Mouse (Mus musculus) midbrain, embryonic 15.5 days (tissue): ENCODE results near the gene Lrrk1. TPM values are rescaled to one million over a fixed set of nuclear protein-coding genes. Genes with fewer than 3 reads are reported as not detected.
A peak's percentile ranks its signal among the peaks of the same experiment; 100 is the strongest.

Experiments used
- ATAC-seq: fragments of 200-750 bp; cut with Nextera tagmentation; replicated peaks from 2 replicates; pipeline ENCODE4 v1.8.0; 2017; ENCODE audit warnings: moderate TSS enrichment
- H3K27ac ChIP-seq: fragments of 300-500 bp; sonication (generic); 2 replicates; pipeline ENCODE4 v1.5.1; 2015; ENCODE audit warnings: mild to moderate bottlenecking, inconsistent platforms
- H3K27me3 ChIP-seq: fragments of 300-500 bp; sonication (generic); replicated peaks from 2 replicates; pipeline ENCODE4 v1.6.1; 2015; ENCODE audit warnings: inconsistent platforms
- H3K36me3 ChIP-seq: fragments of 300-500 bp; sonication (generic); replicated peaks from 2 replicates; pipeline ENCODE4 v1.6.1; 2015; ENCODE audit warnings: inconsistent platforms
- H3K4me1 ChIP-seq: fragments of 300-500 bp; sonication (generic); 2 replicates; pipeline ENCODE4 v1.6.1; 2015; ENCODE audit warnings: inconsistent platforms
- H3K4me2 ChIP-seq: fragments of 300-500 bp; sonication (generic); 2 replicates; pipeline ENCODE4 v1.6.1; 2015; ENCODE audit warnings: inconsistent platforms, mild to moderate bottlenecking, moderate library complexity
- H3K4me3 ChIP-seq: fragments of 300-500 bp; sonication (generic); 2 replicates; pipeline ENCODE4 v1.5.1; 2015; ENCODE audit warnings: mild to moderate bottlenecking, inconsistent platforms
- H3K9ac ChIP-seq: fragments of 300-500 bp; sonication (generic); 2 replicates; pipeline ENCODE4 v1.6.1; 2015; ENCODE audit warnings: mild to moderate bottlenecking, inconsistent platforms
- H3K9me3 ChIP-seq: fragments of 300-500 bp; sonication (generic); 2 replicates; pipeline ENCODE4 v1.6.1; 2016; ENCODE audit warnings: inconsistent platforms
- WGBS: fragments of 180-500 bp; shearing (Covaris S2); methylation state at CpG from one replicate; pipeline ENCODE4 v1.1.7; 2015; ENCODE audit warnings: mixed read lengths; 5-methylcytosine and 5-hydroxymethylcytosine counted together
- polyA plus RNA-seq: library from polyadenylated mRNA; unstranded; fragments of >200 nt; fragmentation: Nextera tagmentation; extraction: Ambion mirVana; gene quantifications from 2 replicates; pipeline ENCODE4 v1.2.1, GENCODE M21; 2015

Gene Lrrk1
- polyA plus RNA-seq, 1 experiment from 2014 or later, result 3.7 TPM

- Histone ChIP-seq H3K4me2 (no peak overlapping the region), H3K27me3 (no peaks in the 10 kb centered on the region), H3K4me3 (no peak overlapping the region), H3K27ac (no peak overlapping the region), H3K9ac (no peak overlapping the region), H3K9me3 (no peaks in the 10 kb centered on the region), H3K36me3 (no peaks in the 10 kb centered on the region), H3K4me1 (no peaks in the 10 kb centered on the region)
- WGBS, result 77% methylated on average over 16 of the region's 16 CpGs
- ATAC-seq, result no peak
Measured at GRCm38 (mm10) chr7:66305714-66306198, 82.4 kb downstream of the Lrrk1 start.

GRCm38 (mm10) chr7:66304993-66305713 lies 83.0 kb downstream of the Lrrk1 start:
- H3K4me3 ChIP-seq, result no peak overlapping the region
- no peaks in the 10 kb centered on the region for H3K9me3 ChIP-seq
- no peak for ATAC-seq
- H3K27me3 ChIP-seq, result no peaks in the 10 kb centered on the region
- WGBS, result 78% methylated on average over 8 of the region's 8 CpGs
- H3K27ac ChIP-seq, result 0 out of 2 replicates have a peak overlapping the region, but pooled peaks have one; percentile 26
- H3K4me1 ChIP-seq, result no peaks in the 10 kb centered on the region
- H3K9ac ChIP-seq, result no peak overlapping the region
- no peak overlapping the region for H3K4me2 ChIP-seq
- no peaks in the 10 kb centered on the region for H3K36me3 ChIP-seq

GRCm38 (mm10) chr7:66303922-66304660 lies 84.1 kb downstream of the Lrrk1 start:
- no peak for ATAC-seq
- Histone ChIP-seq H3K4me2 (no peak overlapping the region), H3K27ac (no peak overlapping the region), H3K36me3 (no peaks in the 10 kb centered on the region), H3K27me3 (no peaks in the 10 kb centered on the region), H3K4me1 (no peaks in the 10 kb centered on the region), H3K9me3 (no peaks in the 10 kb centered on the region), H3K4me3 (no peak overlapping the region), H3K9ac (no peak overlapping the region)
- WGBS, result 91% methylated on average over 14 of the region's 14 CpGs

- Histone ChIP-seq H3K9me3 (no peaks in the 10 kb centered on the region), H3K27me3 (no peaks in the 10 kb centered on the region), H3K27ac (no peak overlapping the region), H3K4me1 (peaks cover 10% of the 10 kb centered on the region), H3K4me3 (no peak overlapping the region), H3K4me2 (no peak overlapping the region), H3K36me3 (no peaks in the 10 kb centered on the region), H3K9ac (no peak overlapping the region)
- no peak for ATAC-seq
- WGBS, result 83% methylated on average over 4 of the region's 4 CpGs
Measured at GRCm38 (mm10) chr7:66301486-66301885, 86.7 kb downstream of the Lrrk1 start.

GRCm38 (mm10) chr7:66300680-66301079 lies 87.5 kb downstream of the Lrrk1 start:
- ATAC-seq, result peak; percentile 81

GRCm38 (mm10) chr7:66297656-66298021 lies 90.5 kb downstream of the Lrrk1 start:
- H3K36me3 ChIP-seq, result no peaks in the 10 kb centered on the region
- H3K4me2 ChIP-seq, result no peak overlapping the region
- no peak overlapping the region for H3K4me3 ChIP-seq
- H3K27ac ChIP-seq, result no peak overlapping the region
- H3K9me3 ChIP-seq, result no peaks in the 10 kb centered on the region
- H3K9ac ChIP-seq, result no peak overlapping the region
- ATAC-seq, result no peak
- H3K27me3 ChIP-seq, result no peaks in the 10 kb centered on the region
- WGBS, result 77% methylated on average over 9 of the region's 9 CpGs
- peaks cover 10% of the 10 kb centered on the region for H3K4me1 ChIP-seq

More at GRCm38 (mm10) chr7:66300680-66301079, 87.5 kb downstream of the Lrrk1 start:
- H3K27me3 ChIP-seq, result no peaks in the 10 kb centered on the region
- WGBS, result 9% methylated on average over 5 of the region's 5 CpGs
- H3K27ac ChIP-seq, result no peak overlapping the region
- H3K9ac ChIP-seq, result no peak overlapping the region
- no peak overlapping the region for H3K4me2 ChIP-seq
- H3K9me3 ChIP-seq, result no peaks in the 10 kb centered on the region
- no peaks in the 10 kb centered on the region for H3K36me3 ChIP-seq
- peaks cover 10% of the 10 kb centered on the region for H3K4me1 ChIP-seq
- H3K4me3 ChIP-seq, result no peak overlapping the region

- no peak for ATAC-seq
- Histone ChIP-seq H3K27ac (no peak overlapping the region), H3K4me3 (no peak overlapping the region), H3K4me1 (peaks cover 10% of the 10 kb centered on the region), H3K27me3 (no peaks in the 10 kb centered on the region), H3K36me3 (no peaks in the 10 kb centered on the region), H3K9ac (0 out of 2 replicates have a peak overlapping the region, but pooled peaks have one; percentile 2), H3K4me2 (peak overlapping the region; percentile 12; the same call in 1 of the 2 replicates), H3K9me3 (no peaks in the 10 kb centered on the region)
- WGBS, result 31% methylated on average over 12 of the region's 12 CpGs
Measured at GRCm38 (mm10) chr7:66296921-66297655, 91.1 kb downstream of the Lrrk1 start.

- WGBS, result 44% methylated on average over 19 of the region's 19 CpGs
- H3K4me3 ChIP-seq, result no peak overlapping the region
- no peaks in the 10 kb centered on the region for H3K27me3 ChIP-seq
- no peak overlapping the region for H3K4me2 ChIP-seq
- H3K9me3 ChIP-seq, result no peaks in the 10 kb centered on the region
- H3K36me3 ChIP-seq, result no peaks in the 10 kb centered on the region
- no peak overlapping the region for H3K9ac ChIP-seq
- H3K27ac ChIP-seq, result no peak overlapping the region
- H3K4me1 ChIP-seq, result peaks cover 10% of the 10 kb centered on the region
- no peak for ATAC-seq
Measured at GRCm38 (mm10) chr7:66292552-66293376, 95.4 kb downstream of the Lrrk1 start.

GRCm38 (mm10) chr7:66292010-66292409 lies 96.1 kb downstream of the Lrrk1 start:
- Histone ChIP-seq H3K9me3 (no peaks in the 10 kb centered on the region), H3K9ac (no peak overlapping the region), H3K4me2 (no peak overlapping the region), H3K4me1 (peaks cover 3% of the 10 kb centered on the region), H3K36me3 (no peaks in the 10 kb centered on the region), H3K27me3 (no peaks in the 10 kb centered on the region), H3K27ac (no peak overlapping the region), H3K4me3 (no peak overlapping the region)
- WGBS, result 85% methylated on average over 8 of the region's 8 CpGs
- ATAC-seq, result no peak

GRCm38 (mm10) chr7:66282984-66283612 lies 105.1 kb downstream of the Lrrk1 start:
- WGBS, result 9% methylated on average over 10 of the region's 10 CpGs
- Histone ChIP-seq H3K4me1 (peaks cover 17% of the 10 kb centered on the region), H3K4me2 (peak overlapping the region; percentile 7; the same call in 1 of the 2 replicates), H3K4me3 (no peak overlapping the region), H3K9ac (no peak overlapping the region), H3K27me3 (no peaks in the 10 kb centered on the region), H3K9me3 (no peaks in the 10 kb centered on the region), H3K27ac (peak overlapping the region; percentile 49), H3K36me3 (no peaks in the 10 kb centered on the region)
- peak; percentile 71 for ATAC-seq

- Histone ChIP-seq H3K9me3 (no peaks in the 10 kb centered on the region), H3K36me3 (no peaks in the 10 kb centered on the region), H3K4me1 (peaks cover 17% of the 10 kb centered on the region), H3K27ac (no peak overlapping the region), H3K9ac (no peak overlapping the region), H3K4me3 (no peak overlapping the region), H3K27me3 (no peaks in the 10 kb centered on the region), H3K4me2 (no peak overlapping the region)
- no peak for ATAC-seq
- 58% methylated on average over 12 of the region's 12 CpGs for WGBS
Measured at GRCm38 (mm10) chr7:66282265-66282664, 105.9 kb downstream of the Lrrk1 start.
